Mouse (Mus musculus): ENCODE measurements around the gene Hddc2.
"Not testable (repeated sequence)": the region's sequence is repeated elsewhere in the genome, so short reads cannot be mapped to it uniquely, and the experiment has no call there.

Gene Hddc2

GRCm38 (mm10) chr10:31354141-31354540 lies 41.0 kb downstream of the Hddc2 start:
- no peak for DNase-seq (ENCODE audit: low spot score in 2 of 2)

DNA sequence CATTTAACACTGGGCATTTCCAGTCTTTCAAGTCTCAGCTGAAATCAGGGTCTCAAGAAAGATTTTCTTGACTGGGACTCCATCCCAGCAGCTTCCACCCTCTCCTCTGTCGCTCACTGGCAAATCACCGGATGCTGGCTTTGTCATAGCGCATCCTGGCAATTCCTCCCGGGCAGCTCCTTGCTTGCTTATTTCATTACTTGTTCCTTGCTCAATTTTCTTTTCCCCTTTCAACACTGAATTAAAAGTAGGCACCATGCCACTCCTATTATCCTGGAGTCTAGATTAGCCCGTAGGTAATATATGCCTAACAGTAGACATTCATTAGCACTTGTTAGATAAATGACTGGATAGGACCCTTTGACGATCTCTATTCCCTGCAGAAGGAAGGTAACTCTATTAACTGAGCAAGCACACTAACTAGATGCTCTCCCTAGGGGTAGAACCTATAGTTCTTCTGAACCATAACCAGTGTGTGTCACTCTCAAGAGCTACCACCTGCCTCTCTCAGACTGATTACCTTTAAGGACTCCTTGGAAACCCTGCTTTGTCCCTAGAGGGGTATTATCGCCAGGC lies 41.8 kb downstream of the Hddc2 start:
- no peak for DNase-seq (ENCODE audit: low spot score in 2 of 2)

- no peak for DNase-seq (ENCODE audit: low spot score in 2 of 2)
Measured at GRCm38 (mm10) chr10:31359749-31360148, 46.6 kb downstream of the Hddc2 start.

DNA sequence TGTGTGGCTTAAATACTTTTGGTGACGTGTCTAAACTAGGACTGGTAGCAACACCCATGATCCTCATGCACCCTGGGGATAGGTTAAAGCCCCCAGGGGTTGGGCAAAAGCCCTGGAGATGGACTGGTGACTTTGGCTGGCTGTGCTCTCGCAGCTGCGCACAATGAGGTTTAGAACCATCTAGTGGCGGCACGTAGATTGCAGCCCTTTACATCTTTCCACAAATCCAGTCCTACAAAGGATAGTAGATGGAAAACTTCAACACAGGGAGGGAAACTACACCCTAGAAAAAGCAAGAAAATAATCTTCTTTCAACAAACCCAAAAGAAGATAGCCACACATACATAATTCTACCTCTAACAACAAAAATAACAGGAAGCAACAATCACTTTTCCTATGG lies 57.0 kb downstream of the Hddc2 start:
- DNase-seq (ENCODE audit: low spot score in 2 of 2) = not testable (repeated sequence)
